ENCODE assay signal across 8 mouse cellular contexts in genomic region chr19:6399285-6400095, GRCm38 (mm10). TPM values are rescaled to one million over a fixed set of nuclear protein-coding genes. Genes with fewer than 3 reads are reported as not detected.
A peak's percentile ranks its signal among the peaks of the same experiment; 100 is the strongest.
DNase-seq lines count a peak whose midpoint lies in the region; ATAC-seq and TF ChIP-seq lines count a peak whose summit lies in the region.

TSS of gene Rasgrp2 (plus strand) at chr19:6399340.

- H3K27me3 ChIP-seq in heart, embryonic 10.5 days (ENCODE audit: insufficient read depth, poor library complexity, severe bottlenecking): peaks cover 41% of the 10 kb centered on the region
- peaks cover 32% of the 10 kb centered on the region for H3K27me3 ChIP-seq in liver, embryonic 14.5 days (ENCODE audit: control insufficient read depth, insufficient read depth, low read length)

- H3K9ac ChIP-seq in liver, embryonic 14.5 days (replicated peaks): peak within 1 kb of the TSS; percentile 20

- ATAC-seq in liver, embryonic 14.5 days (ENCODE audit: insufficient read depth): peak; percentile 9; the same call in 1 of the 2 replicates

- H3K27ac ChIP-seq in heart, embryonic 10.5 days: peak within 1 kb of the TSS; percentile 90
- H3K27ac ChIP-seq in liver, embryonic 14.5 days: no peak within 1 kb of the TSS

- H3K4me2 ChIP-seq in liver, embryonic 14.5 days (ENCODE audit: low read depth): peak within 1 kb of the TSS; percentile 79

- WGBS in heart, embryonic 10.5 days: 1% methylated on average over 78 of the region's 87 CpGs
- 1% methylated on average over 68 of the region's 87 CpGs for WGBS in liver, embryonic 14.5 days (ENCODE audit: insufficient replicate concordance)

- no peak for TF ChIP-seq CTCF in liver, embryonic 14.5 days (IDR thresholded peaks at IDR 0.05; ENCODE audit: low read depth)

- H3K4me1 ChIP-seq in heart, embryonic 10.5 days: peaks cover 62% of the 10 kb centered on the region
- peaks cover 0 to 9% of the 10 kb centered on the region in 2 experiments; a peak in 2 of 4 replicates for H3K4me1 ChIP-seq in liver, embryonic 14.5 days (replicated peaks; ENCODE audit: control insufficient read depth in 2 of 2, insufficient read depth in 2 of 2, low read length in 1 of 2)

- TF ChIP-seq EP300 in liver, embryonic 14.5 days (IDR thresholded peaks at IDR 0.05; ENCODE audit: low read depth): no peak

- no peaks in the 10 kb centered on the region for H3K9me3 ChIP-seq in heart, embryonic 10.5 days
- H3K9me3 ChIP-seq in liver, embryonic 14.5 days (ENCODE audit: control insufficient read depth, low read length): no peaks in the 10 kb centered on the region

- DNase-seq in right cerebral cortex, postnatal 10 days (ENCODE audit: low spot score in 2 of 2): peak; percentile 75 to 78
- DNase-seq in right cerebral cortex, adult 18-20 months: no peak
- peak; percentile 34 for DNase-seq in embryo, embryonic 9.5 days (ENCODE audit: extremely low spot score)
- DNase-seq in heart, embryonic 10.5 days (ENCODE audit: low spot score): no peak
- peak; percentile 52 for DNase-seq in kidney, adult 9 months
- no peak for DNase-seq in liver, embryonic 14.5 days (ENCODE audit: low read depth in 3 of 3, low spot score in 3 of 3)
- DNase-seq in natural killer cell, adult 2 months (ENCODE audit: low spot score in 2 of 2): peak; percentile 64 to 82
- DNase-seq in thymus, postnatal 4 days: peak; percentile 95

- peak within 1 kb of the TSS; percentile 78 for H3K4me3 ChIP-seq in heart, embryonic 10.5 days
- peak within 1 kb of the TSS; percentile 50 to 58 for H3K4me3 ChIP-seq in liver, embryonic 14.5 days (ENCODE audit: insufficient read depth in 1 of 2, low read depth in 2 of 2, low read length in 2 of 2)

- H3K36me3 ChIP-seq in heart, embryonic 10.5 days: peaks cover 13% of the 10 kb centered on the region
- no peaks in the 10 kb centered on the region for H3K36me3 ChIP-seq in liver, embryonic 14.5 days (replicated peaks; ENCODE audit: control insufficient read depth, insufficient read depth, low read depth)

RNA-seq across cellular contexts. Expression of gene Rasgrp2, which starts in this region (rescaled TPM):
- polyA plus RNA-seq in heart, embryonic 10.5 days (2016; fragmentation: Nextera tagmentation; extraction: Ambion mirVana): 59.9 and 61.6 TPM in 2 replicates
- polyA plus RNA-seq in liver, embryonic 14.5 days (2012; rRNA removed): 64.1 and 74.5 TPM in 2 replicates
- 76.3 and 76.9 TPM in 2 replicates for polyA plus RNA-seq in liver, embryonic 14.5 days (2014; fragmentation: Nextera tagmentation; extraction: Ambion mirVana)

Comparison
In these comparisons a context has a peak if more than half of its experiments do, and no peak if none do; other contexts are left out.
1. DNase-seq: peak in right cerebral cortex, postnatal 10 days (2 of 2), embryo, embryonic 9.5 days (single experiment), kidney, adult 9 months (single experiment), natural killer cell, adult 2 months (2 of 2) and thymus, postnatal 4 days (single experiment); none in right cerebral cortex, adult 18-20 months (single experiment), heart, embryonic 10.5 days (single experiment) and liver, embryonic 14.5 days (0 of 3).